Mouse (Mus musculus) right cerebral cortex, postnatal 36 days (tissue): ENCODE results near the gene Nme2.
A peak's percentile ranks its signal among the peaks of the same experiment; 100 is the strongest.
"Not testable (repeated sequence)": the region's sequence is repeated elsewhere in the genome, so short reads cannot be mapped to it uniquely, and the experiment has no call there.

ENCODE experiments used
- DNase-seq, 2 experiments: peaks; one replicate each; pipeline ENCODE4 v3.0.0; 2022; ENCODE audit warnings: low spot score in 2 of 2, mixed read lengths in 1 of 2

Gene Nme2

GRCm38 (mm10) chr11:93967381-93967780, 11.3 kb upstream of the Nme2 start:
- no peak for DNase-seq

- peak in 1 of 2 experiments; percentile 27 for DNase-seq
Observed at GRCm38 (mm10) chr11:93965391-93965790, 9.3 kb upstream of the Nme2 start.

- DNase-seq, result no peak
Observed at GRCm38 (mm10) chr11:93963013-93963412, 7.0 kb upstream of the Nme2 start.

- DNase-seq, result no peak
Observed at GRCm38 (mm10) chr11:93961482-93961881, 5.4 kb upstream of the Nme2 start.

GRCm38 (mm10) chr11:93957746-93958145, 1.7 kb upstream of the Nme2 start:
- no peak for DNase-seq

GRCm38 (mm10) chr11:93957031-93957555, 1.0 kb upstream of the Nme2 start:
- DNase-seq, result no peak

- peak; percentile 82 to 85 for DNase-seq
Observed at GRCm38 (mm10) chr11:93955256-93956150, 556 bp downstream of the Nme2 start.

- DNase-seq, result no peak
Observed at GRCm38 (mm10) chr11:93954738-93955255, 1.3 kb downstream of the Nme2 start.

- no peak for DNase-seq
Observed at GRCm38 (mm10) chr11:93952376-93952775, 3.7 kb downstream of the Nme2 start.

- no peak for DNase-seq
Observed at GRCm38 (mm10) chr11:93950045-93950444, 6.0 kb downstream of the Nme2 start.

- no peak for DNase-seq
Observed at GRCm38 (mm10) chr11:93948887-93949567, 7.0 kb downstream of the Nme2 start.

- DNase-seq, result no peak
Observed at GRCm38 (mm10) chr11:93944986-93945385, 11.1 kb downstream of the Nme2 start.

- DNase-seq, result no peak
Observed at GRCm38 (mm10) chr11:93940906-93941305, 15.2 kb downstream of the Nme2 start.

GRCm38 (mm10) chr11:93929106-93929505, 27.0 kb downstream of the Nme2 start:
- no peak for DNase-seq

GRCm38 (mm10) chr11:93915019-93915418, 41.0 kb downstream of the Nme2 start:
- not testable (repeated sequence) for DNase-seq

GRCm38 (mm10) chr11:93911603-93912002, 44.5 kb downstream of the Nme2 start:
- DNase-seq, result no peak

GRCm38 (mm10) chr11:93908829-93909228, 47.2 kb downstream of the Nme2 start:
- no peak for DNase-seq

- DNase-seq, result no peak
Observed at GRCm38 (mm10) chr11:93907839-93908238, 48.2 kb downstream of the Nme2 start.

GRCm38 (mm10) chr11:93906834-93907233, 49.2 kb downstream of the Nme2 start:
- DNase-seq, result no peak
